Mouse (Mus musculus): ENCODE data around the gene Rcn2. TPM values are rescaled to one million over a fixed set of nuclear protein-coding genes. Genes with fewer than 3 reads are reported as not detected.
A peak's percentile ranks its signal among the peaks of the same experiment; 100 is the strongest.

Gene Rcn2
- total RNA-seq, 2 experiments from 2014 or later = 121 to 125 TPM

- peak; percentile 37 to 48 for DNase-seq (ENCODE audit: low spot score in 2 of 2)
Observed at GRCm38 (mm10) chr9:56092102-56092501, 50.5 kb downstream of the Rcn2 start.

GRCm38 (mm10) chr9:56097584-56098298 is 56.1 kb downstream of the Rcn2 start:
- DNase-seq (ENCODE audit: low spot score in 2 of 2) = no peak

GRCm38 (mm10) chr9:56100041-56100522 is 58.4 kb downstream of the Rcn2 start:
- no peak for DNase-seq (ENCODE audit: low spot score in 2 of 2)

- DNase-seq (ENCODE audit: low spot score in 2 of 2) = no peak
Observed at GRCm38 (mm10) chr9:56101022-56101421, 59.4 kb downstream of the Rcn2 start.

- DNase-seq (ENCODE audit: low spot score in 2 of 2) = no peak
Observed at GRCm38 (mm10) chr9:56104921-56105320, 63.3 kb downstream of the Rcn2 start.

GRCm38 (mm10) chr9:56106274-56107072 is 64.8 kb downstream of the Rcn2 start:
- DNase-seq (ENCODE audit: low spot score in 2 of 2) = no peak

GRCm38 (mm10) chr9:56107527-56107926 is 65.9 kb downstream of the Rcn2 start:
- no peak for DNase-seq (ENCODE audit: low spot score in 2 of 2)

- DNase-seq (ENCODE audit: low spot score in 2 of 2) = no peak
Observed at GRCm38 (mm10) chr9:56108174-56108573, 66.5 kb downstream of the Rcn2 start.

Other genes with a start within 250 kb of the Rcn2 start
- 10 to 100 TPM; 41.5 to 42.3 TPM for gene Scaper, start 103.7 kb upstream of the Rcn2 start, total RNA-seq (2021)
- not detected for gene 4930563M21Rik, start 31.3 kb upstream of the Rcn2 start, total RNA-seq (2021)
- gene Pstpip1, start 48.1 kb downstream of the Rcn2 start, total RNA-seq (2021) = 1 to 10 TPM; 2.1 to 2.9 TPM
- gene Tspan3, start 123.6 kb downstream of the Rcn2 start, total RNA-seq (2021) = 100 to 1,000 TPM; 334 to 354 TPM

All from layer of hippocampus, postnatal 10 days (tissue).